Mouse (Mus musculus): Measurements from ENCODE around the gene Itgb1.

- no peak for TF ChIP-seq POLR2A (IDR thresholded peaks at IDR 0.05; ENCODE audit: borderline replicate concordance, control insufficient read depth, low read depth, low read length)
- TF ChIP-seq CTCF (IDR thresholded peaks at IDR 0.05; ENCODE audit: control insufficient read depth, insufficient read depth, low read length), result no peak
Observed at GRCm38 (mm10) chr8:128690056-128690455, 4.6 kb downstream of the Itgb1 start.

Measured in bone marrow, adult 2 months (tissue).